Mouse (Mus musculus) megakaryocyte, embryonic 14.5 days (primary cell): ENCODE data around the gene Gm13693. TPM values are rescaled to one million over a fixed set of nuclear protein-coding genes. Genes with fewer than 3 reads are reported as not detected.

Source experiments
- H3K27me3 ChIP-seq: replicated peaks from 2 replicates; pipeline ENCODE3; 2012; ENCODE audit warnings: inconsistent platforms
- H3K36me3 ChIP-seq: replicated peaks from 2 replicates; pipeline ENCODE3; 2012; ENCODE audit warnings: low read length, inconsistent platforms, mixed read lengths
- H3K4me1 ChIP-seq: 2 replicates; pipeline ENCODE4 v1.6.1; 2012; ENCODE audit warnings: inconsistent platforms
- H3K4me3 ChIP-seq: replicated peaks from 2 replicates; pipeline ENCODE3; 2012; ENCODE audit warnings: moderate library complexity, mild to moderate bottlenecking, inconsistent platforms
- H3K9me3 ChIP-seq: 2 replicates; pipeline ENCODE4 v1.6.1; 2012; ENCODE audit warnings: inconsistent platforms
- FLI1 ChIP-seq: IDR thresholded peaks from 2 replicates; pipeline ENCODE4 v1.6.1; 2012; ENCODE audit warnings: low read length, inconsistent platforms, mixed read lengths
- GATA1 ChIP-seq: IDR thresholded peaks from 3 replicates; pipeline ENCODE4 v1.6.1; 2012; ENCODE audit warnings: mixed read lengths, low read length, inconsistent platforms, borderline replicate concordance
- polyA plus RNA-seq: library from polyadenylated mRNA; stranded (reverse); fragments of >175 nt; gene quantifications from 2 replicates; pipeline ENCODE4 v1.2.3, GENCODE M21; 2012; ENCODE audit warnings: low replicate concordance; ENCODE audit not compliant: insufficient read depth

Gene Gm13693
- polyA plus RNA-seq, 1 experiment = 0.66 TPM

DNA sequence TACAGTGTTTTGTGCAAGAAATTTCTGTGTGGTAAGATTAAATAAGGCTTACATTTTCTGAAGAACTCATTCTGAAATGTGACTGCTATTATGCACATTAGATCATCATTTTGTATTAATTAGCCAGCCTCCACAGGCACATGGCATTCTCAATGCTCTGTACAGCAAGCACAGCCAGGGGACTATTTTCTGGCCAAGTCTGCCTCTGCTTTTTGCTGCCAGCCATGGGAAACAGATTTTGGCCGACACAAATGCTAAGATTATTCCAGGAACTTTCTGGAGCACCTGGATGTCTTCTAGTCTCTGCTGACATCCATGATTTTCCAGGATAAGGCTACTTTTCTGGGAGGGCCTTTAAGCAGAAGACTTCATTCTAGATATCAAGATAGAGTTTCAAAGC is 47.6 kb downstream of the Gm13693 start:
- TF ChIP-seq GATA1 (no peak), FLI1 (no peak)
- Histone ChIP-seq H3K4me1 (peaks cover 32% of the 10 kb centered on the region), H3K27me3 (no peaks in the 10 kb centered on the region), H3K36me3 (no peaks in the 10 kb centered on the region), H3K9me3 (no peaks in the 10 kb centered on the region), H3K4me3 (no peak overlapping the region)

DNA sequence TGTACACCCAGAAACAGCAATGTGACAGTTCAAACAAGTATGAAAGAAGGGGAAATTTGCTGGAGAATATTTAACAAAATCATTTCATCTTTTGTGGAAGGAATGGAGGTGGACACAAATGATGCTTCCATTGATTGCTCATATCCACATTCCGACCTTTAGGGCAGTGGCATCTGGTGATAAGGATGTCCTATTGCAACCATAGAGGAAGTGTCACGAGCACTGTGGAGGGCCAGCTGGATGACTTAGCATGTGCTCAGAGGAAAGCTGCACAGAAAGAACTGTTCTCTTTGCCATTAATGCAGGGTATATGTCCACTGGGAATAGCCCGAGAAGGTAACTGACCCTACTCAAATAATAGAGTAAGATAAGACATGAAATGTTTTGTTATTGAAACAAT is 48.5 kb downstream of the Gm13693 start:
- H3K27me3 ChIP-seq = no peaks in the 10 kb centered on the region
- H3K4me3 ChIP-seq = peak overlapping the region; percentile 62
- H3K9me3 ChIP-seq = no peaks in the 10 kb centered on the region
- peaks cover 36% of the 10 kb centered on the region for H3K4me1 ChIP-seq
- H3K36me3 ChIP-seq = no peaks in the 10 kb centered on the region
- TF ChIP-seq GATA1 (no peak), FLI1 (no peak)

Other genes with a start within 250 kb of the Gm13693 start
- 7.1 and 10.6 TPM in 2 replicates for gene Itgav, start 237.1 kb upstream of the Gm13693 start, polyA plus RNA-seq
- gene Fam171b, start 148.9 kb upstream of the Gm13693 start, polyA plus RNA-seq = not detected in 2 replicates
- gene Zswim2, start 20.3 kb upstream of the Gm13693 start, polyA plus RNA-seq = not detected in 2 replicates
- gene Gm13698, start 5.8 kb upstream of the Gm13693 start, polyA plus RNA-seq = 0.66 TPM in 1 of 2 replicates, not detected in the other
- gene Gm13695, start 5.8 kb downstream of the Gm13693 start, polyA plus RNA-seq = not detected in 2 replicates
- 0.66 TPM in 1 of 2 replicates, not detected in the other for gene Gm13696, start 11.6 kb downstream of the Gm13693 start, polyA plus RNA-seq
- gene Gm13694, start 17.4 kb downstream of the Gm13693 start, polyA plus RNA-seq = 0.66 TPM in 1 of 2 replicates, not detected in the other
- gene Gm13697, start 23.2 kb downstream of the Gm13693 start, polyA plus RNA-seq = 0.66 TPM in 1 of 2 replicates, not detected in the other
- gene Gm13691, start 29.1 kb downstream of the Gm13693 start, polyA plus RNA-seq = 0.66 TPM in 1 of 2 replicates, not detected in the other